Mouse (Mus musculus) liver, embryonic 16.5 days (tissue): ENCODE measurements around the gene Fgf16. TPM values are rescaled to one million over a fixed set of nuclear protein-coding genes. Genes with fewer than 3 reads are reported as not detected.

Experiments used
- ATAC-seq: fragments of 200-750 bp; cut with Nextera tagmentation; 2 replicates; pipeline ENCODE4 v1.8.0; 2017; ENCODE audit warnings: low read depth, mild to moderate bottlenecking, moderate number of reproducible peaks, moderate library complexity
- H3K27ac ChIP-seq: fragments of 300-500 bp; sonication (generic); 2 replicates; pipeline ENCODE4 v1.5.1; 2014; ENCODE audit warnings: mild to moderate bottlenecking, low read length
- H3K27me3 ChIP-seq: fragments of 300-500 bp; sonication (generic); 2 replicates; pipeline ENCODE4 v1.6.1; 2014; ENCODE audit warnings: low read depth, low read length, mixed read lengths; ENCODE audit not compliant: control insufficient read depth, insufficient read depth
- H3K36me3 ChIP-seq: fragments of 300-500 bp; sonication (generic); 2 replicates; pipeline ENCODE4 v1.6.1; 2014; ENCODE audit warnings: mild to moderate bottlenecking; ENCODE audit not compliant: control insufficient read depth, insufficient read depth
- H3K4me1 ChIP-seq: fragments of 300-500 bp; sonication (generic); 2 replicates; pipeline ENCODE4 v1.6.1; 2014; ENCODE audit warnings: low read depth, low read length, mixed read lengths; ENCODE audit not compliant: control insufficient read depth
- H3K4me2 ChIP-seq: fragments of 300-500 bp; sonication (generic); 2 replicates; pipeline ENCODE4 v1.6.1; 2014; ENCODE audit warnings: low read depth, low read length, mixed read lengths
- H3K4me3 ChIP-seq: fragments of 300-500 bp; sonication (generic); 2 replicates; pipeline ENCODE4 v1.5.1; 2014; ENCODE audit warnings: low read depth, mild to moderate bottlenecking, low read length
- H3K9ac ChIP-seq: fragments of 300-500 bp; sonication (generic); 2 replicates; pipeline ENCODE4 v1.6.1; 2014; ENCODE audit warnings: low read depth, low read length
- H3K9me3 ChIP-seq: fragments of 300-500 bp; sonication (generic); replicated peaks from 2 replicates; pipeline ENCODE4 v1.6.1; 2016; ENCODE audit warnings: low read length; ENCODE audit not compliant: control insufficient read depth
- WGBS: fragments of 180-500 bp; shearing (Covaris S2); extraction: QIAGEN DNeasy Blood & Tissue Kit; methylation state at CpG from one replicate; pipeline ENCODE4 v1.1.7; 2014; ENCODE audit not compliant: insufficient replicate concordance; 5-methylcytosine and 5-hydroxymethylcytosine counted together
- polyA plus RNA-seq: library from polyadenylated mRNA; unstranded; fragments of >200 nt; fragmentation: Nextera tagmentation; extraction: Ambion mirVana; gene quantifications from 2 replicates; pipeline ENCODE4 v1.2.1, GENCODE M21; 2015

Gene Fgf16
- polyA plus RNA-seq, 1 experiment from 2014 or later: not detected

DNA sequence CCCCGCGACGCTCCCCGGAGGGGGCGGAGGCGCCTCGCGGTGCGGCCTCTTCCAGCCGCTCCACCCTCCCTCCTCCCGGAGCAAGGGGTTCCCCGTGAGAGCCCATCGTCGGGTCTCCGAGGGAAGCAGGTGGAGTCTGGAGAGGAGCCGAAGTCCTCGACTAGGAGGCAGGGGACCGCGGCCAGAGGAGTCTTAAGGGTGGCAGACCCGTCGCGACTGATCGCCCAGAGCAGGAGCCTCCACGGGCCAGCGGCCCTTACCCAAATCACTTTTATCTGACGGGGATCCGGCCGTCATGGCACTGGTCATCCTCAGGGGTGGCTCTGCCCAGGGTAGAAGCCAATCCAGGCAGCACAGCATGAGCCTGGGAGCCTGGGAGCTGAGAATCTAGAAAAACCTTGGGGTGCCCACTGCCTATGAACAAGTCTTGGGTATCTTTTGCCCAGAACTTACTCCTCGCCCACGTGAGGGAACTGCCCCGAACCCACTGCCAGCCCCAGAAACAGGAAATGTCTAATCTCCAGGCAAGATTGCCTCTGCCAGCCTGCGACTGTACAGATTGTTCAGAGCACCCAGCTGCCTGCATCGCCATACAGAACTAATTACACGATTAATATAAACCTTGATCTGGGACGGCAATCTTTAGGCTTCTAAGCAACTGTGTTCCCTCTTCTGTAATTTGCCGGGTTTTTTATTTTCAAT is 1.1 kb downstream of the Fgf16 start:
- no peaks in the 10 kb centered on the region for H3K36me3 ChIP-seq
- H3K27ac ChIP-seq: no peak overlapping the region
- H3K9me3 ChIP-seq: no peaks in the 10 kb centered on the region
- H3K27me3 ChIP-seq: peaks cover 53% of the 10 kb centered on the region
- H3K9ac ChIP-seq: no peak overlapping the region
- 20% methylated on average over 36 of the region's 36 CpGs for WGBS
- no peaks in the 10 kb centered on the region for H3K4me1 ChIP-seq
- no peak for ATAC-seq
- H3K4me2 ChIP-seq: peak overlapping the region; percentile 46
- peak overlapping the region; percentile 41; the same call in 1 of the 2 replicates for H3K4me3 ChIP-seq

- no peak for ATAC-seq
- Histone ChIP-seq H3K4me1 (no peaks in the 10 kb centered on the region), H3K9me3 (no peaks in the 10 kb centered on the region), H3K27ac (no peak overlapping the region), H3K27me3 (peaks cover 53% of the 10 kb centered on the region), H3K4me3 (no peak overlapping the region), H3K36me3 (no peaks in the 10 kb centered on the region), H3K4me2 (no peak overlapping the region), H3K9ac (no peak overlapping the region)
- WGBS: 30% methylated on average over 6 of the region's 6 CpGs
Measured at GRCm38 (mm10) chrX:105766013-105766412, 1.9 kb downstream of the Fgf16 start.

- Histone ChIP-seq H3K9ac (no peak overlapping the region), H3K4me2 (no peak overlapping the region), H3K27ac (no peak overlapping the region), H3K36me3 (no peaks in the 10 kb centered on the region), H3K27me3 (peaks cover 49% of the 10 kb centered on the region), H3K9me3 (no peaks in the 10 kb centered on the region), H3K4me3 (no peak overlapping the region), H3K4me1 (no peaks in the 10 kb centered on the region)
- WGBS: 44% methylated on average over 9 of the region's 9 CpGs
- ATAC-seq: no peak
Measured at GRCm38 (mm10) chrX:105767177-105767764, 3.2 kb downstream of the Fgf16 start.

DNA sequence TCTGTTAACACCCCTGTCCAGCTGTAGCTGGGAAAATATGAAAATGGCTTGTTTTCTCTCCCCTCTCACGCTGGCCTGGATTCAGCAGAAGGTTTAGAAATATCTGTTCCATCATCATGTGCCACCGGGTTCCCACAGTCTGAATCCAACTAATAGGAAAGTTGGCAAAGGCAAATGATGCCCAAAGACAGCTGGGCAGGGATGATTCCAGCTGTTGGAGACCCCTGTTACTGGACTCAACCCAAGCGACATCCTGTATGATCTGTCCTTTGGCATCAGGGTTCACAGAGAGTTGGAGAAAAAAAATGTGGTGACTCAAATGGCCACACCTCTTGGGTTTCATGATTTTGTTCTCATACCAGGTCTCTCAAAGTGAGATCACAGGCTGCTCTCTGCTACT is 3.9 kb downstream of the Fgf16 start:
- Histone ChIP-seq H3K9ac (no peak overlapping the region), H3K36me3 (no peaks in the 10 kb centered on the region)
- 57% methylated on average over 3 of the region's 3 CpGs for WGBS

DNA sequence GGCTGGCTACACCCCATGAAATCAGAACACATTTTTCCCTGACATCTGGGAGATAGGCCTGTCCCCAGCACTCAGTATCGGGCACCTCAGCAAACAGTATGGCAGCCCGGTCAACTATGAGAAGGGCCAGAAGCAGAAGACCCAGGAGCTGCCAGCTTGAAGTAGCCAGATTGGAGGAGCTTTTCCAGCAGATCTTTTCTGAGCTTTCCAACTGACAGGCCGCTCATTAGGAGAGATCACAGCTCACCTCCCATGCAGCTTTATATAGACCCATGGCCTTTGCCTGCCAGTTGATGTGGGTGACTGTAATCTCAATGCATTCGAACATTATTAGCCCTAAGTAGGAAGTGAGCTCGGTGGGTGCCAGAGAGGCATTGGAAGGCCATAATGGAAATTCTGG is 9.2 kb downstream of the Fgf16 start:
- 66% methylated on average over 5 of the region's 5 CpGs for WGBS
- Histone ChIP-seq H3K4me1 (no peaks in the 10 kb centered on the region), H3K36me3 (no peaks in the 10 kb centered on the region), H3K27ac (no peak overlapping the region), H3K4me3 (no peak overlapping the region), H3K9ac (no peak overlapping the region), H3K27me3 (no peaks in the 10 kb centered on the region), H3K4me2 (no peak overlapping the region), H3K9me3 (no peaks in the 10 kb centered on the region)
- ATAC-seq: no peak

More for the DNA sequence above, 3.9 kb downstream of the Fgf16 start:
- Histone ChIP-seq H3K4me2 (no peak overlapping the region), H3K4me1 (no peaks in the 10 kb centered on the region), H3K27ac (no peak overlapping the region), H3K27me3 (peaks cover 43% of the 10 kb centered on the region), H3K4me3 (no peak overlapping the region), H3K9me3 (no peaks in the 10 kb centered on the region)
- ATAC-seq: no peak

DNA sequence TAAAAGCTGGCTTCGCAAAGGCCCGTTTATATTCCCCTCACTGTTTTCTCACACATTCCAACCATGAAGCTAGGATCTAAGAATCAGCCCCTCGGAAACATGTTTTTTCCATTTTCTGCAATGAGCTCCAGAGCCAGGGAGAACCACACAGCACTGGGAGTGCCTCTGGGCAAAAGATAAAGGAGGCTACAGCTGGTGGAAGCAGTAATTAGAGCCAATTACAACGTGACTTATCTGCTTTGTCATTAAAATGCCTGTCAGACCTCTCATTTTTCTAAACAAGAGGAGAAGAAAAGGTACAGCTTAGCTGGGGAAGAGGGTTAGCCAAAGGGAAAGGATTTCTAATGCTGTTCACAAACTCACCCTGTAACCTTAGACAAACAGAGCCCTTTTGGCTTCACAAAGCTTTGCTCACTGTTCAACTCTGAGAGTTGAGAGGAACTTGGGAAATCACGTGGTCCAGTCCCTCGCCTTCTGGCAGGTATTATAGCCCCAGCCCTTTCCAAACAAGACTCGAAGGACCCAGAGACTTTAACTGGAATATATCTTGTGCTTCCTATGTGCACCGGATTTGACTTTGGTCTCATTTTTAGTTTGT is 30.8 kb downstream of the Fgf16 start:
- 59% methylated on average over 8 of the region's 8 CpGs for WGBS
- H3K4me1 ChIP-seq: no peaks in the 10 kb centered on the region
- no peak overlapping the region for H3K4me2 ChIP-seq
- no peaks in the 10 kb centered on the region for H3K9me3 ChIP-seq
- H3K36me3 ChIP-seq: no peaks in the 10 kb centered on the region
- no peak overlapping the region for H3K4me3 ChIP-seq
- no peak overlapping the region for H3K9ac ChIP-seq
- no peaks in the 10 kb centered on the region for H3K27me3 ChIP-seq
- no peak for ATAC-seq
- H3K27ac ChIP-seq: no peak overlapping the region

DNA sequence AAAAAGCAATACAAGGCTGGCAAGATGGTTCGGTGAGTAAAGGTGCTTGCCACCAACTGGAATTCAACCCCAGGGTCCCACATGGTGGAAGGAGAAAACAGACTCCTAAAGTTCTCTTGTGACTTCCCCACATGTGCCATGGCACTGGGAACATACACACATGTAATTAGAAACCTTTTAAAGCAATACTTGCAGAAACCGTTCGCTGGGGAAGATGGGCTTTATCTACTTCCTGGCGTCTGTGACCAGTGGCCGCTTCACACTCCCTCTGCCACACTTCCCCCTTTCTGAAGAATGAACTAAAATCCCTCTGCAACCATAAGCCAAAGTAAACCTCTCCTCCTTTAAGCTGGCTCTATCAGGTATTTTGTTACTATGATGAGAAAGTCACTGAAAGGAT is 60.4 kb downstream of the Fgf16 start:
- H3K27me3 ChIP-seq: no peaks in the 10 kb centered on the region
- H3K36me3 ChIP-seq: 0 out of 2 replicates have a peak, but pooled peaks cover 3% of the 10 kb centered on the region
- no peak for ATAC-seq
- 58% methylated on average over 5 of the region's 5 CpGs for WGBS
- H3K4me3 ChIP-seq: no peak overlapping the region
- no peak overlapping the region for H3K9ac ChIP-seq
- no peaks in the 10 kb centered on the region for H3K9me3 ChIP-seq
- no peak overlapping the region for H3K27ac ChIP-seq
- no peaks in the 10 kb centered on the region for H3K4me1 ChIP-seq
- H3K4me2 ChIP-seq: no peak overlapping the region
